Mouse (Mus musculus): ENCODE measurements around the gene Dclk2.

DNA sequence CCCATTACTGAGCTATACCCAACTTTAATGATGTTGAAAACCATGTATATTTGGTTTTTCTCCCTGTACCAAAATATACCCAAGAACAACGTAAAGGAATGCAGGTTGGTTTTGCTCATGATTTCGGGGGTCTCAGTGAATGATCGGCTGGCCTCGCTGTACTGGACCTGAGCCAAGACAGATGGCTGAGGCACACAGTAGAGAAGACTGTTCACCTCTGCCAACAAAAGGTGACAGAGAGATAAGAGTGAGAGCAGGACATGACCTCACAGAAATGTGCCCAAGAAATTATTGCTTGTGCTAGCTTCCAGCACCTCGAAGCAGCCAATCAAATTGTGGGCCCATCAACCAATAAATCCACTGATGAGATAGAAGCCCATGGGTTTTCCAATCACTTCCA lies 22.3 kb downstream of the Dclk2 start:
- TF ChIP-seq TAL1 (IDR thresholded peaks at IDR 0.05; ENCODE audit: low read length) (no peak), GATA1 (IDR thresholded peaks at IDR 0.05; ENCODE audit: low read length) (no peak)
